In the genomic region with DNA sequence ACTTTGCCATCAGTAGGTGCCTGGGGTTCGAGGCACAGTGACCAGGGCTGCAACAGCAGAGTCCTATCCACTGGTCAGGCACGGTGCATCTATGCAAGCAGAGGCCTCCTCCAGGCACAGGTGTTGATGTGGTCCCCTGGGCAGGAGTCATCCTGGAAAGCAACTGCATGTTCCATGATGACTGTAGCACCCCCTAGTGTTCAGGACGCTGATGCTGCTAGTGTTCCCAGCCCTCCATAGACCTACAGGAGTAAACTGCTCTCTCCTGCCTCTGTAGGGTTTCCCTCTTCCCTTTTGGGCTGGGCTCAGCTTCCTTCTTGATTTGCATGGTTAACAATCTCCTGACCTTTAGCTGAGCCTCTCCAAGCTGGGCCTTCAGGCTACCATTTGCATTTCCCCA, we compare ENCODE assay signal across 8 mouse cellular contexts.
A peak's percentile ranks its signal among the peaks of the same experiment; 100 is the strongest.
DNase-seq lines count a peak whose midpoint lies in the region; ATAC-seq and TF ChIP-seq lines count a peak whose summit lies in the region.

No protein-coding gene starts in this region.

- 0 out of 2 replicates have a peak, but pooled peaks have one; percentile 22 for ATAC-seq in midbrain, embryonic 11.5 days (ENCODE audit: low FRiP score)
- no peak for ATAC-seq in midbrain, embryonic 16.5 days
- no peak; the same call in 1 of the 2 replicates for ATAC-seq in kidney, postnatal 0 days (replicated peaks; ENCODE audit: low FRiP score, low read depth)
- ATAC-seq in liver, embryonic 11.5 days (replicated peaks; ENCODE audit: low FRiP score) = 0 out of 2 replicates have a peak, but pooled peaks have one; percentile 47

- H3K4me1 ChIP-seq in midbrain, embryonic 11.5 days (ENCODE audit: control insufficient read depth, insufficient read depth, low read length) = no peaks in the 10 kb centered on the region
- H3K4me1 ChIP-seq in midbrain, embryonic 16.5 days (ENCODE audit: control insufficient read depth, insufficient read depth, low read length) = no peaks in the 10 kb centered on the region
- H3K4me1 ChIP-seq in kidney, postnatal 0 days (replicated peaks; ENCODE audit: insufficient read depth, low read length) = no peaks in the 10 kb centered on the region
- no peaks in the 10 kb centered on the region for H3K4me1 ChIP-seq in liver, embryonic 11.5 days (replicated peaks; ENCODE audit: control insufficient read depth, insufficient read depth, low read length)

- no peaks in the 10 kb centered on the region for H3K27me3 ChIP-seq in midbrain, embryonic 11.5 days (ENCODE audit: control insufficient read depth, insufficient read depth, low read length)
- H3K27me3 ChIP-seq in midbrain, embryonic 16.5 days (ENCODE audit: control insufficient read depth, insufficient read depth, low read depth, low read length) = no peaks in the 10 kb centered on the region
- H3K27me3 ChIP-seq in kidney, postnatal 0 days (ENCODE audit: insufficient read depth, low read length) = no peaks in the 10 kb centered on the region
- no peaks in the 10 kb centered on the region for H3K27me3 ChIP-seq in liver, embryonic 11.5 days (replicated peaks; ENCODE audit: control insufficient read depth, insufficient read depth, low read length)

- no peaks in the 10 kb centered on the region for H3K9me3 ChIP-seq in midbrain, embryonic 11.5 days (ENCODE audit: control insufficient read depth, low read length)
- no peaks in the 10 kb centered on the region for H3K9me3 ChIP-seq in midbrain, embryonic 16.5 days (replicated peaks; ENCODE audit: control insufficient read depth, low read length, poor library complexity, severe bottlenecking)
- H3K9me3 ChIP-seq in kidney, postnatal 0 days (replicated peaks; ENCODE audit: low read length) = no peaks in the 10 kb centered on the region
- H3K9me3 ChIP-seq in liver, embryonic 11.5 days (ENCODE audit: control insufficient read depth, low read length) = no peaks in the 10 kb centered on the region

- H3K4me2 ChIP-seq in midbrain, embryonic 11.5 days = no peak overlapping the region
- no peak overlapping the region for H3K4me2 ChIP-seq in midbrain, embryonic 16.5 days (ENCODE audit: low read length)
- H3K4me2 ChIP-seq in kidney, postnatal 0 days (ENCODE audit: low read length) = no peak overlapping the region
- H3K4me2 ChIP-seq in liver, embryonic 11.5 days = no peak overlapping the region

- no peaks in the 10 kb centered on the region for H3K36me3 ChIP-seq in midbrain, embryonic 11.5 days (ENCODE audit: control insufficient read depth, insufficient read depth, low read length)
- no peaks in the 10 kb centered on the region for H3K36me3 ChIP-seq in midbrain, embryonic 16.5 days (ENCODE audit: control insufficient read depth, insufficient read depth, low read length)
- peaks cover 35% of the 10 kb centered on the region for H3K36me3 ChIP-seq in kidney, postnatal 0 days (ENCODE audit: insufficient read depth, low read length)
- H3K36me3 ChIP-seq in liver, embryonic 11.5 days (ENCODE audit: control insufficient read depth, insufficient read depth, low read length) = no peaks in the 10 kb centered on the region

- H3K4me3 ChIP-seq in midbrain, embryonic 11.5 days (ENCODE audit: low read depth, low read length) = no peak overlapping the region
- H3K4me3 ChIP-seq in midbrain, embryonic 16.5 days (ENCODE audit: low read depth, low read length) = no peak overlapping the region
- H3K4me3 ChIP-seq in kidney, postnatal 0 days (replicated peaks; ENCODE audit: low read depth, low read length) = no peak overlapping the region
- H3K4me3 ChIP-seq in liver, embryonic 11.5 days (ENCODE audit: low read depth, low read length) = no peak overlapping the region

- no peak overlapping the region for H3K27ac ChIP-seq in midbrain, embryonic 11.5 days (ENCODE audit: low read depth, low read length)
- no peak overlapping the region for H3K27ac ChIP-seq in midbrain, embryonic 16.5 days (ENCODE audit: low read length)
- H3K27ac ChIP-seq in kidney, postnatal 0 days = no peak overlapping the region
- H3K27ac ChIP-seq in liver, embryonic 11.5 days (ENCODE audit: low read depth, low read length) = no peak overlapping the region

- 38% methylated on average over 3 of the region's 3 CpGs for WGBS in midbrain, embryonic 11.5 days
- WGBS in midbrain, embryonic 16.5 days = 40% methylated on average over 3 of the region's 3 CpGs
- WGBS in kidney, postnatal 0 days = 39% methylated on average over 3 of the region's 3 CpGs
- WGBS in liver, embryonic 11.5 days = 25% methylated on average over 3 of the region's 3 CpGs

- no peak overlapping the region for H3K9ac ChIP-seq in midbrain, embryonic 11.5 days (ENCODE audit: low read length)
- H3K9ac ChIP-seq in midbrain, embryonic 16.5 days (ENCODE audit: low read depth, low read length) = no peak overlapping the region
- no peak overlapping the region for H3K9ac ChIP-seq in kidney, postnatal 0 days (ENCODE audit: low read depth, low read length)
- no peak overlapping the region for H3K9ac ChIP-seq in liver, embryonic 11.5 days (ENCODE audit: low read depth, low read length)

- peak; percentile 84 for DNase-seq in midbrain, embryonic 11.5 days (ENCODE audit: low spot score, missing footprints)
- DNase-seq in cerebellum, adult 11 months = peak; percentile 12
- peak; percentile 61 for DNase-seq in forelimb bud, embryonic 11.5 days (ENCODE audit: low read depth, low spot score)
- DNase-seq in kidney, postnatal 0 days (ENCODE audit: low spot score) = peak; percentile 80
- peak; percentile 35 for DNase-seq in liver, embryonic 11.5 days (ENCODE audit: low spot score)
- DNase-seq in retina, postnatal 7 days (ENCODE audit: low read depth, low spot score) = peak; percentile 34
- DNase-seq in natural killer cell, adult 2 months (ENCODE audit: low spot score in 2 of 2) = no peak

- TF ChIP-seq CTCF in kidney, postnatal 0 days (IDR thresholded peaks at IDR 0.05; ENCODE audit: low read depth) = peak; percentile 82

Comparison
In these comparisons a context has a peak if more than half of its experiments do, and no peak if none do; other contexts are left out.
1. ATAC-seq: peak in midbrain, embryonic 11.5 days (single experiment) and liver, embryonic 11.5 days (single experiment); none in midbrain, embryonic 16.5 days (single experiment) and kidney, postnatal 0 days (single experiment).
2. DNase-seq: peak in midbrain, embryonic 11.5 days (single experiment), cerebellum, adult 11 months (single experiment), forelimb bud, embryonic 11.5 days (single experiment), kidney, postnatal 0 days (single experiment), liver, embryonic 11.5 days (single experiment) and retina, postnatal 7 days (single experiment); none in natural killer cell, adult 2 months (0 of 2).